Mouse (Mus musculus) left cerebral cortex, postnatal 25 days (tissue): ENCODE data around the gene Anapc5. TPM values are rescaled to one million over a fixed set of nuclear protein-coding genes. Genes with fewer than 3 reads are reported as not detected.
A peak's percentile ranks its signal among the peaks of the same experiment; 100 is the strongest.

Experiments
- DNase-seq, 2 experiments: peaks; one replicate each; pipeline ENCODE4 v3.0.0; 2022; ENCODE audit warnings: low spot score in 2 of 2, mixed read lengths in 1 of 2
- intact Hi-C: fragments of 180-260 bp; cut with DNase I; formaldehyde crosslinking; loops from one replicate; pipeline ENCODE4 v1.15.1; 2025
- total RNA-seq, 2 experiments: library from RNA; stranded (reverse); gene quantifications; 2 replicates each; pipeline ENCODE4 v1.2.3; 2021

Gene Anapc5
- total RNA-seq, 2 experiments from 2014 or later = 221 to 225 TPM

- intact Hi-C loops = loop anchor here (1.0 to 5.0 kb wide), 2 partner anchors 11 to 273 kb away; partner anchors contain the start of gene Atp2a2
- peak; percentile 59 to 92 for DNase-seq
Observed at GRCm38 (mm10) chr5:122774743-122775611, 46.2 kb downstream of the Anapc5 start.

- intact Hi-C loops = no loop called here
- DNase-seq = no peak
Observed at GRCm38 (mm10) chr5:122773756-122774155, 47.4 kb downstream of the Anapc5 start.

GRCm38 (mm10) chr5:122771428-122771827, 49.7 kb downstream of the Anapc5 start:
- intact Hi-C loops = no loop called here
- DNase-seq = no peak

DNA sequence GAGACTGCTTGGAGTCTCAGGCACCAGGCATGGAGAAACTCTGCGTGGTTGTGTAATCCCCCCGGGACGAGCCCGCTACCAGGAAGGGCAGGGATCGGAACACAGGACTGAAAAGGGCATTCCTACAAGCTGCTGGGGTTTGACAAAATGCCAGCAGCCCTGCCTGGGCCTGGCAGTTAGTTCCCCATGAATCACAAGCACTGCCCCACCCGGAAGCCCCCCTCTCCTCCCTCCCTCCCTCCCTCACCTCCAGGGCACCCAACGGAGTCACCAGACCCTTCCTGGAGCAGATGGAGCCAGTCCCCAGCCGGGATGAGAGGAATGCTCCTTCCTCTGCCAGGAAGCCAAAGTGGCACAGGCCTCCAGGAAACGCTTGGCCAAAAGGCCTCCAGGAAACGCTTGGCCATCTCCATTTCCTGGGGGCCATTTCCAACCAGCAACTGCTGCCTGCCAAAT, 50.3 kb downstream of the Anapc5 start:
- intact Hi-C loops = no loop called here
- DNase-seq = peak in 1 of 2 experiments; percentile 22

DNA sequence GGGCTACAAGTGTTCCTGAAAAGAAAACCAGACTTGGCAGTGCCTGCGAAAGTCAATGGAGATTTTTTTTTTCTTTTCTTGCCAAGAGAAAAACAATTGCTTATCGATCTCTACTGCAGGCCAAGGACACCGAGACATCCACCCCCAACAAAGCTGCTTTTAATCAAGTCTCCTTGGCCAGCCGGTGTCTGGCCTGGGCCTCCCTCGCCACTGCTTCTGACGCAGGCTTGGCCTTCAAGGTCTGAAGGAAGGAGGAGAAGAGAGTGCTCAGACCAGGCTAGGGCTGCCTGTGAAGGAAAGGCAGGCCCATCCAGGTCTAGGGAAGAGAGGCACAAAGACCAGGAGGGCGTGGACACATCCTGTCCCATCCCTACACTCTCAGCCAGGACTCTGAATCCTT, 50.8 kb downstream of the Anapc5 start:
- intact Hi-C loops = no loop called here
- no peak for DNase-seq

GRCm38 (mm10) chr5:122769101-122769568, 52.0 kb downstream of the Anapc5 start:
- DNase-seq = no peak
- intact Hi-C loops = no loop called here

DNA sequence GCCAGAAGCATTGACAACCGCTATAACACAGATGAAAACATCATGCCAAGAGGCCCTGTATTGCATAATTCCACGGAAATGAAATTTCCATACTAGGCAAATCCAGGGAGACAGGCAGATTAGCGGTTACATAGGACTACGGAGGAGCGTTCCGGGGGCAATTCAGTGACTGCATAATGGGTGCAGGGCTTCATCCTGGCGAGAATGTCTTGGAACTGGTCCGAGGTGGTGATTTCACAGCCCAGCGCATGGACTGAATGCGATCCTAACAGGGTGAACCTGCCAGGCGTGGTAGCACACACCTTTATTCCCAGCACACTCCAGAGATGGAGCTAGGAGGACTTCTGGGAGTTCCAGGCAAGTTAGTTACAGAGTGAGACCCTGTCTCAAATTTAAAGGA, 53.9 kb downstream of the Anapc5 start:
- intact Hi-C loops = no loop called here
- no peak for DNase-seq

GRCm38 (mm10) chr5:122764032-122764464, 57.1 kb downstream of the Anapc5 start:
- intact Hi-C loops = no loop called here
- no peak for DNase-seq

DNA sequence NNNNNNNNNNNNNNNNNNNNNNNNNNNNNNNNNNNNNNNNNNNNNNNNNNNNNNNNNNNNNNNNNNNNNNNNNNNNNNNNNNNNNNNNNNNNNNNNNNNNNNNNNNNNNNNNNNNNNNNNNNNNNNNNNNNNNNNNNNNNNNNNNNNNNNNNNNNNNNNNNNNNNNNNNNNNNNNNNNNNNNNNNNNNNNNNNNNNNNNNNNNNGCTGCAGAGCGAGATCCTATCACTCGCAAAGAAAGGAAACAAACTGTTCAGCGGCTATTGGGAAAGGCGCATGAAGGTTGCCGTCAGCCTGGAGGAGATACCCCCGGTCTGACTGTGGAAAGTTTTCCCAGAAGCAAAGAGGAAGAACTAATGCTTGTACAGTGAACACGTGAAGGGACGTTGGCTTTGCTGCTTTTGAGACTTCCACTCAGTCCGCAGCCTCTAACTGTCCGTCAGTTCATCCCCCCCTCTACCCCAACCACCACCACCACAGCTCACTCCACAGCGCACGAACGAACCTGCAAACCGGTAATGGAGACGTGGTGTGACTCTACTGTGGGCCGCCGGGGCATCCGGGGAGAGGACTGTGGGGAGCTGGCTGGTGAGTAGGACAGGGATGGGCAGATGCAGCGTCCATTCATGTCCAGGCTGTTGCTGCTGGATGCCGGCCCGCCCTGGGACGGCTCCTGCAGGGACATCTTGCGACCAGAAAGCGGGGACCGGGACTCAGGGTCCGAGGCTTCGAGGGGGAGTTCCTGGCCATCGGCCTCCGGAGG, 57.7 kb downstream of the Anapc5 start:
- intact Hi-C loops = no loop called here
- no peak for DNase-seq

DNA sequence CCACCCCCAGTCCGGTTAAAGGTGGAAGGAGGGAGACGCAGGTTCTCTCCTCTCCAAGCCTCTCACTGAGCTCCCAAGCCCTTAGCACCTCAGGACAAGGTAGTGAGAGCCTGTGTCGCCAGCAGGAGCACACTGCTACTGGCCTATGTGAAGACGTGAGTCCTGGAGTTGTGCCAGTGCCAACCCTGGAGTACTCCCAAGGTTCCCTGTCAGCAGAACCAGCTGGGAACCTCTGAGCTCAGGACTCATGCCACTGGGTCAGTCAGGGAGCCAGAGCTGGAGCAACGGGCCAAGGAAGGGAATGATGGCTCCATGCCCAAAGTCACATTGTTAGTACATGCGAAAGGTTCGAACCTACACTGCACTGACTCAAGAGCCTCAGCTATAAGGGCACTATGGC, 64.5 kb downstream of the Anapc5 start:
- intact Hi-C loops = no loop called here
- DNase-seq = no peak

- intact Hi-C loops = no loop called here
- no peak for DNase-seq
Observed at GRCm38 (mm10) chr5:122756144-122756543, 65.0 kb downstream of the Anapc5 start.

DNA sequence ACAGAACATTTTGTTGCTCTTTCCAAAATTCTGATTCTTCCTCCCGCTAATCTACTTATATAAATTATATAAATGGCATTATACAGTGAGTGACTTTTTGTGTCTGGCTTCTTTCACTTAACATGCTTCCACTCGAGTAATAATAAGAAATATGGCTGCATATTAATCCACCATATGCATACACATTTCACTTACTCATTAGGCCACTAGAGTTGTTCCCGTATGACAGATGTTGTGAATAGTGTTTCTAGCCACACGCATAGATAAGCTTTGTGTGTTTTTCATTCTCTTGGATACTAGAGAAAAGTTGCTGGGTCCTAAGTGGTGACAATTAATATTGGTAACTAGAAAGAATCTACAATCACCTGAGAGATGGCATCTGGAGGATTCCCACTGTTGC, 65.5 kb downstream of the Anapc5 start:
- intact Hi-C loops = no loop called here
- DNase-seq = no peak

DNA sequence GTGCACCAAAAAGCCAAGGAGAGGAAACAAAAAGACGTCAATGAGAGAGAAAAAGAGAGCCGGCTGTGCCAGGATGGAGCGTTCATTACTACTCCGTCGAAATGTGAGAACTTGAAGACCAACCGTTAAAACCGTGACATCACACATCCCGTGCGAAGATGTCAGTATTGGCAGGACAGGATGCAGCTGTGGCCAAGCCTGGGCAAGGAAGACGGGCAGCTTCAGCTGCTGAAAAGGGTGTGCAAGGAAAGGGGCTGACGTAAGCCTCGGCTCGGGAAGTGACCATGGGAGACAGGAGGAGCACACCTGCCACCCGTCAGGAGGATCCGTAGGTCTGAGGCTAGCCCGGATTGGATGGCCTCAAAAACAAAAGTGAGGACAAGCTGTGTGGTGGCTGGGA, 66.7 kb downstream of the Anapc5 start:
- no peak for DNase-seq

DNA sequence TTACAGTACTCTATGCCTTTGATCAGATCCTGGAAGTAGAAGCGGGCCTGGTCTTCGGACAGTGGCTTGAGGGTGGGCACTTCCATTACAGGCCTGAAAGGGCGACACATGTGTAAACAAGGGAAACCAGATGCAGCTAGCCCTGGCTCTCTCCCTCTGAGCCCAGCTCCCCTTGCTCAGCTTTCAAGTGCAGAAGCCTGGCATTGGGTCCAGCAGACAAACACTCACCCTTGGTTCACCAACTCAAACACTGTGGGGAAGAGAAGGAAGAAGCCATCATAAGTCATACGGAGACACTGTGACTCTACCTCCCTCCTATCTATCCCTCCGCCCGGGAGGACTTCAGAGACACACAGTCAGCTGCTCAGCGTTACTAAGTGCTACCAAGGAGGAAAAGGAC, 73.2 kb downstream of the Anapc5 start:
- intact Hi-C loops = no loop called here
- DNase-seq = no peak

More for the DNA sequence above, 66.7 kb downstream of the Anapc5 start:
- intact Hi-C loops = no loop called here

- no peak for DNase-seq
- intact Hi-C loops = no loop called here
Observed at GRCm38 (mm10) chr5:122743880-122744422, 77.2 kb downstream of the Anapc5 start.

Other genes with a start within 250 kb of the Anapc5 start
- 10 to 100 TPM; 39.5 to 40.1 TPM for gene Ift81, start 206.8 kb downstream of the Anapc5 start, total RNA-seq
- 1 to 10 TPM; 7.9 to 8.3 TPM for gene P2rx7, start 177.4 kb downstream of the Anapc5 start, total RNA-seq
- 10 to 100 TPM; 14.9 to 16.7 TPM for gene P2rx4, start 113.8 kb downstream of the Anapc5 start, total RNA-seq
- 100 to 1,000 TPM; 256 to 266 TPM for gene Camkk2, start 41.9 kb downstream of the Anapc5 start, total RNA-seq
- 10 to 100 TPM; 55.5 to 56.3 TPM for gene Rnf34, start 28.7 kb upstream of the Anapc5 start, total RNA-seq
- gene Kdm2b, start 168.5 kb upstream of the Anapc5 start, total RNA-seq = 10 to 100 TPM; 26.2 to 26.5 TPM
- 10 to 100 TPM in 1 of 2 experiments, 1 to 10 TPM in 1; 8.3 to 10.3 TPM for gene Orai1, start 193.7 kb upstream of the Anapc5 start, total RNA-seq
- gene Morn3, start 225.7 kb upstream of the Anapc5 start, total RNA-seq = under 1 TPM in 1 of 2 experiments, not detected in 1; 0.73 TPM
- gene Tmem120b, start 247.1 kb upstream of the Anapc5 start, total RNA-seq = 10 to 100 TPM; 14.3 to 17.1 TPM